Mouse (Mus musculus) neural tube, embryonic 12.5 days (tissue): ENCODE measurements around the gene Nr2f6. TPM values are rescaled to one million over a fixed set of nuclear protein-coding genes. Genes with fewer than 3 reads are reported as not detected.
"Not testable (repeated sequence)": the region's sequence is repeated elsewhere in the genome, so short reads cannot be mapped to it uniquely, and the experiment has no call there.

ENCODE experiments used
- ATAC-seq: fragments of 200-750 bp; cut with Nextera tagmentation; 2 replicates; pipeline ENCODE4 v1.8.0; 2017; ENCODE audit warnings: low read depth, mild to moderate bottlenecking, moderate TSS enrichment, moderate library complexity; ENCODE audit not compliant: low FRiP score
- H3K27ac ChIP-seq: fragments of 300-500 bp; sonication (generic); 2 replicates; pipeline ENCODE4 v1.5.1; 2016
- H3K27me3 ChIP-seq: fragments of 300-500 bp; sonication (generic); replicated peaks from 2 replicates; pipeline ENCODE4 v1.6.1; 2016; ENCODE audit warnings: mild to moderate bottlenecking
- H3K36me3 ChIP-seq: fragments of 300-500 bp; sonication (generic); 2 replicates; pipeline ENCODE4 v1.6.1; 2016; ENCODE audit warnings: mild to moderate bottlenecking
- H3K4me1 ChIP-seq: fragments of 300-500 bp; sonication (generic); 2 replicates; pipeline ENCODE4 v1.6.1; 2016
- H3K4me2 ChIP-seq: fragments of 300-500 bp; sonication (generic); replicated peaks from 2 replicates; pipeline ENCODE4 v1.6.1; 2016; ENCODE audit warnings: mild to moderate bottlenecking
- H3K4me3 ChIP-seq: fragments of 300-500 bp; sonication (generic); 2 replicates; pipeline ENCODE4 v1.5.1; 2016
- H3K9ac ChIP-seq: fragments of 300-500 bp; sonication (generic); 2 replicates; pipeline ENCODE4 v1.6.1; 2016; ENCODE audit warnings: mild to moderate bottlenecking
- H3K9me3 ChIP-seq: fragments of 300-500 bp; sonication (generic); 2 replicates; pipeline ENCODE4 v1.6.1; 2016; ENCODE audit warnings: mild to moderate bottlenecking
- WGBS: fragments of 180-500 bp; shearing (Covaris S2); methylation state at CpG from one replicate; pipeline ENCODE4 v1.1.7; 2016; 5-methylcytosine and 5-hydroxymethylcytosine counted together
- polyA plus RNA-seq: library from polyadenylated mRNA; unstranded; fragments of >200 nt; fragmentation: Nextera tagmentation; extraction: Ambion mirVana; gene quantifications from 2 replicates; pipeline ENCODE4 v1.2.1, GENCODE M21; 2016

Gene Nr2f6
- polyA plus RNA-seq, 1 experiment from 2014 or later = 61.5 TPM

- H3K27me3 ChIP-seq, H3K4me1 ChIP-seq, H3K4me3 ChIP-seq, H3K9ac ChIP-seq, H3K27ac ChIP-seq, ATAC-seq, H3K4me2 ChIP-seq, H3K9me3 ChIP-seq: not testable (repeated sequence)
- 93% methylated on average over 6 of the region's 6 CpGs for WGBS
- H3K36me3 ChIP-seq = peaks cover 45% of the 10 kb centered on the region
Observed at GRCm38 (mm10) chr8:71337834-71338233, 43.9 kb downstream of the Nr2f6 start.

DNA sequence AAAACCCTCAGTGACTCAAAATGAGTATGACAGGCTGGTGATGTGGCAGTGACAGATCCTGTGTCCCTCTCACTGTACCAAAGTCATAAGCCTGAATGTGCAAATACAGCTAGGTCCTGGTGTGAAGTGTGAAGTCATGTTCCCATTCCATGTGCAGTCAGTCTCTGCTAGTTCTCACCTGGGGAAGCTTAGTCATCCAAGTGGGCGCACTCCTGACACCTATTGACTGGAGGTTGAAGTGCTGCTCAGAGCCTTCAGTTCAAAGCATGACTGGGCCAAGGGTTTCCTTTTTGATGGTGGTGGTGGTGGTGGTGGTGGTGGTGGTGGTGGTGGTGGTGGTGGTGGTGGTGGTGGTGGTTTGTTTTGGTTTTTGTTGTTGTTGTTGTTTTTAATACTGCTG, 56.9 kb downstream of the Nr2f6 start:
- Histone ChIP-seq H3K4me2 (no peak overlapping the region), H3K4me3 (no peak overlapping the region), H3K27me3 (no peaks in the 10 kb centered on the region), H3K9me3 (no peaks in the 10 kb centered on the region), H3K4me1 (no peaks in the 10 kb centered on the region), H3K9ac (no peak overlapping the region), H3K36me3 (peaks cover 75% of the 10 kb centered on the region), H3K27ac (no peak overlapping the region)
- ATAC-seq = no peak
- 96% methylated on average over 1 of the region's 1 CpGs for WGBS

Other genes starting within 250 kb of the Nr2f6 start
- 18.9 and 22.5 TPM in 2 replicates for gene Myo9b, start 109.2 kb downstream of the Nr2f6 start, polyA plus RNA-seq
- gene Haus8, start 109.0 kb downstream of the Nr2f6 start, polyA plus RNA-seq = 51.5 and 52.3 TPM in 2 replicates
- gene Use1, start 15.1 kb downstream of the Nr2f6 start, polyA plus RNA-seq = 82.8 and 91.6 TPM in 2 replicates
- gene Ocel1, start 10.7 kb downstream of the Nr2f6 start, polyA plus RNA-seq = 5.3 and 5.7 TPM in 2 replicates
- 6.0 and 6.8 TPM in 2 replicates for gene Ushbp1, start 13.8 kb upstream of the Nr2f6 start, polyA plus RNA-seq
- 95.6 and 100 TPM in 2 replicates for gene Babam1, start 14.9 kb upstream of the Nr2f6 start, polyA plus RNA-seq
- gene Ankle1, start 24.1 kb upstream of the Nr2f6 start, polyA plus RNA-seq = 24.0 and 26.6 TPM in 2 replicates
- gene Abhd8, start 81.7 kb upstream of the Nr2f6 start, polyA plus RNA-seq = 121 and 128 TPM in 2 replicates
- 234 and 246 TPM in 2 replicates for gene Mrpl34, start 83.0 kb upstream of the Nr2f6 start, polyA plus RNA-seq
- gene Dda1, start 87.2 kb upstream of the Nr2f6 start, polyA plus RNA-seq = 189 and 194 TPM in 2 replicates
- gene Ano8, start 104.0 kb upstream of the Nr2f6 start, polyA plus RNA-seq = 19.7 and 23.7 TPM in 2 replicates
- 13.6 and 16.3 TPM in 2 replicates for gene Gtpbp3, start 106.1 kb upstream of the Nr2f6 start, polyA plus RNA-seq
- gene Plvap, start 129.8 kb upstream of the Nr2f6 start, polyA plus RNA-seq = 41.7 and 48.7 TPM in 2 replicates
- 0.10 and 0.24 TPM in 2 replicates for gene Ccdc194, start 143.8 kb upstream of the Nr2f6 start, polyA plus RNA-seq
- 13.8 and 16.4 TPM in 2 replicates for gene Bst2, start 155.5 kb upstream of the Nr2f6 start, polyA plus RNA-seq
- 62.6 and 65.8 TPM in 2 replicates for gene Mvb12a, start 161.0 kb upstream of the Nr2f6 start, polyA plus RNA-seq
- gene Tmem221, start 176.9 kb upstream of the Nr2f6 start, polyA plus RNA-seq = 0.11 and 0.13 TPM in 2 replicates
- gene Nxnl1, start 184.6 kb upstream of the Nr2f6 start, polyA plus RNA-seq = not detected in 2 replicates
- gene Slc27a1, start 186.9 kb upstream of the Nr2f6 start, polyA plus RNA-seq = 46.1 and 46.5 TPM in 2 replicates
- 198 and 217 TPM in 2 replicates for gene Pgls, start 210.2 kb upstream of the Nr2f6 start, polyA plus RNA-seq
- gene Fam129c, start 215.7 kb upstream of the Nr2f6 start, polyA plus RNA-seq = 4.9 and 6.1 TPM in 2 replicates
- gene Colgalt1, start 229.0 kb upstream of the Nr2f6 start, polyA plus RNA-seq = 60.9 and 67.2 TPM in 2 replicates